In genomic region chr2:147895691-147896090, GRCm38 (mm10) we compare ENCODE assay signal across 10 mouse cellular contexts.
A peak's percentile ranks its signal among the peaks of the same experiment; 100 is the strongest.
DNase-seq lines count a peak whose midpoint lies in the region; ATAC-seq and TF ChIP-seq lines count a peak whose summit lies in the region.
"Had no signal": no experiment of that assay in that cellular context is flagged by ENCODE, and none has a peak within 500 bp of the region (broad histone marks: within the 10 kb centered on the region; RNA-seq: fewer than 3 reads in every experiment).

No protein-coding gene starts in this region.

- no peak overlapping the region for H3K4me2 ChIP-seq in liver, embryonic 11.5 days
- H3K4me2 ChIP-seq: embryonic facial prominence, embryonic 15.5 days; liver, embryonic 15.5 days had no signal

- ATAC-seq in liver, embryonic 11.5 days (replicated peaks; ENCODE audit: low FRiP score) = no peak; the same call in 1 of the 2 replicates
- ATAC-seq in hematopoietic stem cell, adult 5-6 weeks (replicated peaks in 1 of 2; ENCODE audit: insufficient read depth in 1 of 2, low FRiP score in 2 of 2, low TSS enrichment in 1 of 2, low read depth in 1 of 2, poor library complexity in 2 of 2, severe bottlenecking in 2 of 2) = peak; percentile 80 to 85
- no peak for ATAC-seq in monocyte, adult 5-6 weeks (replicated peaks; ENCODE audit: insufficient number of reproducible peaks, low FRiP score, low TSS enrichment, poor library complexity, severe bottlenecking)

- no peaks in the 10 kb centered on the region for H3K4me1 ChIP-seq in liver, embryonic 11.5 days (replicated peaks; ENCODE audit: control insufficient read depth, insufficient read depth, low read length)
- no peaks in the 10 kb centered on the region for H3K4me1 ChIP-seq in cortical plate, adult 2 months (ENCODE audit: control insufficient read depth, insufficient read depth, low read length)
- H3K4me1 ChIP-seq: embryonic facial prominence, embryonic 15.5 days; liver, embryonic 15.5 days had no signal

- no peaks in the 10 kb centered on the region for H3K27me3 ChIP-seq in liver, embryonic 11.5 days (replicated peaks; ENCODE audit: control insufficient read depth, insufficient read depth, low read length)
- H3K27me3 ChIP-seq: embryonic facial prominence, embryonic 15.5 days; liver, embryonic 15.5 days had no signal

- H3K9me3 ChIP-seq in liver, embryonic 11.5 days (ENCODE audit: control insufficient read depth, low read length) = no peaks in the 10 kb centered on the region
- H3K9me3 ChIP-seq: embryonic facial prominence, embryonic 15.5 days; liver, embryonic 15.5 days had no signal

- intact Hi-C loops in left cerebral cortex, postnatal 4 days (cut with DNase I) = no loop called here

- H3K27ac ChIP-seq in liver, embryonic 11.5 days (ENCODE audit: low read depth, low read length) = no peak overlapping the region
- no peak overlapping the region for H3K27ac ChIP-seq in cortical plate, adult 2 months (ENCODE audit: insufficient read depth, low read length)
- H3K27ac ChIP-seq: embryonic facial prominence, embryonic 15.5 days; liver, embryonic 15.5 days had no signal

- WGBS in liver, embryonic 11.5 days = 0% methylated on average over 1 of the region's 1 CpGs

- TF ChIP-seq CTCF in cortical plate, adult 2 months (IDR thresholded peaks at IDR 0.05; ENCODE audit: extremely low read depth, insufficient read depth, low read length) = peak; percentile 82

- DNase-seq in liver = peak; percentile 36
- no peak for DNase-seq in liver, embryonic 11.5 days (ENCODE audit: low spot score)
- peak; percentile 39 for DNase-seq in adipocyte (ENCODE audit: low spot score)
- peak; percentile 45 for DNase-seq in left cerebral cortex, postnatal 4 days
- peak; percentile 1 to 7 for DNase-seq in natural killer cell, adult 2 months (ENCODE audit: low spot score in 2 of 2)

- H3K9ac ChIP-seq in liver, embryonic 11.5 days (ENCODE audit: low read depth, low read length) = no peak overlapping the region
- H3K9ac ChIP-seq: embryonic facial prominence, embryonic 15.5 days; liver, embryonic 15.5 days had no signal

- H3K36me3 ChIP-seq in liver, embryonic 11.5 days (ENCODE audit: control insufficient read depth, insufficient read depth, low read length) = no peaks in the 10 kb centered on the region
- H3K36me3 ChIP-seq: embryonic facial prominence, embryonic 15.5 days; liver, embryonic 15.5 days had no signal

- no peak overlapping the region for H3K4me3 ChIP-seq in liver, embryonic 11.5 days (ENCODE audit: low read depth, low read length)
- no peak overlapping the region for H3K4me3 ChIP-seq in cortical plate, adult 2 months (ENCODE audit: insufficient read depth, low read length)
- H3K4me3 ChIP-seq: embryonic facial prominence, embryonic 15.5 days; liver, embryonic 15.5 days had no signal

- no peak for TF ChIP-seq POLR2A in cortical plate, adult 2 months (IDR thresholded peaks at IDR 0.05; ENCODE audit: extremely low read depth, insufficient read depth, low read length)

Comparison
In these comparisons a context has a peak if more than half of its experiments do, and no peak if none do; other contexts are left out.
1. ATAC-seq: peak in hematopoietic stem cell, adult 5-6 weeks (2 of 2); none in liver, embryonic 11.5 days (single experiment) and monocyte, adult 5-6 weeks (single experiment).